Mouse (Mus musculus): ENCODE results near the gene Med15.

Gene Med15

DNA sequence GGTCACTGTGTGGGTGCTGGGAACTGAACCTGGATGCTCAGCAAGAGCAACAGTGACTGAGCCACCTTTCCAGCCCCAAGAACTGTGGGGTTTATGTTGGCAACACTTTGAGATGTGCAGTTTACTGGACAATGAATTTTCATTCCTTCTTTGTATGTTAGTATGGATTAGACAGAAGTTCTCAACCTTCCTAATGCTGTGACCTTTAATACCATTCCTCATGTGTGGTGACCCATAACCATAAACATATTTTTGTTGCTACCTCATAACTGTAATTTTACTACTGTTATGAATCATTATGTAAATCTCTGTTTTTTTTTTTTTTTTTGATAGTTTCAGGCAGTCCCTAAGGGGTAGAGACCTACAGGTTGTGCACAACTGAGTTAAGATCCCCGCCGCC lies 955 bp upstream of the Med15 start:
- CTCF ChIA-PET = no interaction called here

DNA sequence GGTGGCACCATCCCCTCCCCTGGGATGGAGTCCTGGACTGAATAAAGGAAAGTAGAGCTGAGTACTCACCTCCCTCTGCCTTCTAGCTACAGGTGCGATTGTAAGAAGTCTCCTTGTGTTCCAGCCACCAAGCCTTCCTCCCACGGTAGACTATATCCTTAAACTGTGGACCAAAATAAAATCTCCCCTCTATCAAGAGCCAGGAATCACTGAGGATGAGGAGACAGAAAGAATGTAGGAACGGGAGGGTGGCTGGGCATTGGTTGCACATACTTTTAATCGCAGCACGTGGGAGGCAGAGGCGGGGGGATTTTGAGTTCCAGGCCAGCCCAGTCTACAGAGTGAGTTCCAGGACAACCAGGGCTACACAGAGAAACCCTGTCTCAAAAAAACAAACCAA lies 260 bp downstream of the Med15 start:
- CTCF ChIA-PET = no interaction called here

DNA sequence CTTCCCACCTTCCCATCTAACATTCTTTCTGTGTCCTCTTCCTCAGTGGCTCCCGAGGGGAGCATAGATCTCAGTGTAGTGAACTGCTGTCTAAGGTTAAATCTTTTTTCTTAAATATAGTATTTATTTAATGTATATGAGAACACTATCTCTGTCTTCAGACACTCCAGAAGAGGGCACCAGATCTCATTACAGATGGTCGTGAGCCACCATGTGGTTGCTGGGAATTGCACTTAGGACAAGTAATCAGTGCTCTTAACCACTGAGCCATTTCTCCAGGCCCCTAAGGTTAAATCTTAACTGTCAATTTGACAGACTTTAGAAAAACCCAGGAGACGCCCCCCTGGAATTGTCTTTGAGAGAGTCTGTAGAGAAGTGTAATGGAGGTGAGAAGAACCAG lies 670 bp downstream of the Med15 start:
- CTCF ChIA-PET = no interaction called here

DNA sequence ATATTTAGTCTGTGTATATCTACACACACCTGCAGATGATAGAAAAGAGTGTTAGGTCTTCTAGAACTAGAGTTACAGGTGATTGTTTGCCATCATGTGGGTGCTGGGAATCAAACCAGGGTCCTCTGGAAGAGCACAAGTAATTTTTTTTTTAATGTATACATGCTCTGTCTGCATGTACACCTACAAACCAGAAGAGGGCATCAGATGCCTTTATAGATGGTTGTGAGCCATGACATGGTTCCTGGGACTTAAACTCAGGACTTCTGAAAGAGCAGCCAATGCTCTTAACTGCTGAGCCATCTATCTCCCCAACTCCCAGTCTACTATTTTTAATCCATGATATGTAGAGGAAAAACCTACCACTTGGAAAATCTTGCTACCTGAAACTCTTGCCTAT lies 2.7 kb downstream of the Med15 start:
- CTCF ChIA-PET = no interaction called here

DNA sequence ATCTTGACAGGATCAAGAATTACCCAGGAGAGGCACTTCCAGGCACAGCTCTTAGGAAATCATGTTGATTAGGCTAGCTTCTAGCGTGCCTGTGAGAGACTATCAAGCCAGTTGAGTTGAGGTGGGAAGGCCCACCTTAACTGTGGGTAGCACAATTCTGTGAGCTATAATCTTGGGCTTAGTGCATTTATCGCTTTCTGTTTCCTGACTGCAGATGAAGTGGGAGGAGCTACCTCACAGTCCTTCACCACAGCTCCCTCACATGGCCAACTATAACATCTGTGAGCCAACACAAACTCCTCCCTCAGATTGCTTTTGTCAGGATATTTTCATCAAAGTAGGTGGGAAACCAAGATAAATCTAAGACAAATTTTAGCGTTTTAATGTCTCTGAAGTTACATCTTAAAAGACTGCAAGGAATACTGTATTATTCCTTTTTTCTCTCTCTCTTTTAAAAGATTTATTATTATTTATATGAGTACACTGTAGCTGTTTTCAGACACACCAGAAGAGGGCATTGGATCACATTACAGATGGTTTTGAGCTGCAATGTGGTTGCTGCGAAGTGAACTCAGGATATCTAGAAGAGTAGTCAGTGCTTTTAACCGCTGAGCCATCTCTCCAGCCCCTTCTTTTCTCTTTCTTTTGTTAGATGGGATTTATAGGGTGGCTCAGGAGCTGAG lies 5.4 kb downstream of the Med15 start:
- CTCF ChIA-PET = interaction anchor here (0.7 kb wide), 1 partner anchor 13 kb away, joined by 3 read pairs; no protein-coding TSS in a partner anchor

DNA sequence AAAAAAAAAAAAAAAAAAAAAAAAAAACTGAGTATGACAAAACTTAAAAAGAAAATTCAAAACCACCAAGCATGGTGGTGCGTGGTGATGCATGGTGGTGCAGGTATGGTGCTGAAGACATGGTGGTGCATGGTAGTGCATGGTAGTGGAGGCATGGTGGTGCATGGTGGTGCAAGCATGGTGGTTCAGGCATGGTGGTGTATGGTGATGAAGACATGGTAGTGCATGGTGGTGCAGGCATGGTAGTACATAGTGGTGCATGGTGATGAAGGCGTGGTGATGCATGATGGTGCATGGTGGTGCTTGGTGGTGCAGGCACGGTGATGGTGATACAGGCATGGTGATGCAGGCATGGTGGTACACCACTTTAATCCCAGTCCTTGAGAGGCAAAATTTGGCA lies 8.2 kb downstream of the Med15 start:
- CTCF ChIA-PET = interaction anchor here (0.7 kb wide), 1 partner anchor 62 kb away, joined by 8 read pairs; no protein-coding TSS in a partner anchor

DNA sequence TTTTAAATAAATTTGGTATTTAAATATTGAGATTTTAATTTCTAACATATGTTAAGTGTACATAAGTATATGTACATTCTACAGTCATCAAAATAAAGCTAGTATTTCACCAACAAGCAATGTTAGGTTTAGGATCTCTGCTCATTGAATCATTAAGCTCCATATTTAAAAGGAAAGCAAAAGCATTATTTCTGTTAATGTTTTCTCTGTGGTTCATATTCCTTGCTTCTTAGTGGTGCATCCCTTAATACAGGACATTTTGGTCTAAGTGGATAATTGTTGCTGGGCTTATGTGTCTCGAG lies 9.4 kb downstream of the Med15 start:
- CTCF ChIA-PET = no interaction called here

DNA sequence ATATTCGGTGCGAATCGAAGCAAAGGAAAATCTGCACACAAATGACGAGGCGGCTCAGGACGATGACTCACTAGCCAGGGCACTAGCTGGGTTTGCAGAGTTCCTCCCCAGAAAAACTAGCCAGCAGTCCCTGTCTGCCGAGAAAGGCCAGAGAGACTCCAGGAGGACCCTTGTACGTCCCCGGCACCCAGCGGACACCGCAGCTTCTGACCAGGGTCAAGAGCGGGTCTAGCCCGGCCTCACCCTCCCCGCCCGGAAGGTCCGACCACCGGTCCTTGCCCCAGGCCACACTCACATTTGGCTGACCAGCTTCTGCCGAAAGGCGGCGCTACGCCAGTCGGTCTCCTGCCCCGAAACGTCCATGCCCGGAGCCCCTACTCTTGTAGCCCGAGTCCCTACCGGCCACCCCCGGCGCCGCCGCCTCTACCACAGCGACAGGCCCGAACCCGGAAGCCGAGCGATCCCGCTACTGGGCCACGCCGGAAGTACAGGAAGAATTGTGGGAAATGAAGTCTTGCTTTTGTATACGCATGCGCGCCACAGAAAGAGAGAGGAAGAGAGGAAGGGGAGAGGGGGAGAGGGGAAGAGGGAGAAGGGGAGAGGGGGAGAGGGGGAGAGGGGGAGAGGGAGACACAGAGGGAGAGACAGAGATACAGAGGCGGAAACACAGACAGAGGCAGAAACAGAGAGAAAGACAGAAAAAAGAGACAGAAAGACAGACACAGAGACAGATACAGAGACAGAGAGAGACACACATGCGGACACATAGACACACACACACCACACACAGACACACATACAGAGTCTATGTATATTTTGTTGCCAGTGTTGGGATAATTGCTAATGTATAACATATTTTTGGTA lies 10.0 kb downstream of the Med15 start:
- CTCF ChIA-PET = no interaction called here

DNA sequence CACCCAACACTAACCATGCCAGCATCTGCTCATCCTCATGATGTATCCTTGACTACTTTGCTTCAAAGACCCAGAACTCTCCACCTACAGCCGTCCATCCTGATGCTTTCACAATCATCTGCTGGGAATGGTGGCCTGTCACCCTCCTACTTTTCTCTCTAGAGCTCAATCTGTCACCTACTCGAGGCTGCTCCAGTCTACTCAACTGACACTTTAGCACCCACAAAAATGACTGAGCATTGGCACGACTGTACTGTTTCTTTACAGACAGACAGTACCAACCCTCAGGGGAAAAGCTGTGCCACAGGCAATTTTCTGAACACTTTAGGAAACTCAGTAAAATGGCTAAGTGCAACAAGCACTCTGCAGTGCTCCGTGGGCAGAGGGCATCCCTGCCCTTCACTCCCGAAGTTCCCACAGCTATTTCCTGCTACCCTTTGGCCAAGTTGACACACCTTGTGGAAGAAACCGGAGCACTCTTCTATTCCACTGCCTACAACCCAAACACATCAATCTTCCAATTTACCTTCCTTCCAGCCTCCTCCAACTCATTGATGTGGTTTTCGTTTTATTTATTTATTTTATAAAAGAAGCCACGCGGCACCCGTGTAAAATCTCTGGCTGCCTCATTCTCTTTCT lies 10.8 kb downstream of the Med15 start:
- CTCF ChIA-PET = no interaction called here

DNA sequence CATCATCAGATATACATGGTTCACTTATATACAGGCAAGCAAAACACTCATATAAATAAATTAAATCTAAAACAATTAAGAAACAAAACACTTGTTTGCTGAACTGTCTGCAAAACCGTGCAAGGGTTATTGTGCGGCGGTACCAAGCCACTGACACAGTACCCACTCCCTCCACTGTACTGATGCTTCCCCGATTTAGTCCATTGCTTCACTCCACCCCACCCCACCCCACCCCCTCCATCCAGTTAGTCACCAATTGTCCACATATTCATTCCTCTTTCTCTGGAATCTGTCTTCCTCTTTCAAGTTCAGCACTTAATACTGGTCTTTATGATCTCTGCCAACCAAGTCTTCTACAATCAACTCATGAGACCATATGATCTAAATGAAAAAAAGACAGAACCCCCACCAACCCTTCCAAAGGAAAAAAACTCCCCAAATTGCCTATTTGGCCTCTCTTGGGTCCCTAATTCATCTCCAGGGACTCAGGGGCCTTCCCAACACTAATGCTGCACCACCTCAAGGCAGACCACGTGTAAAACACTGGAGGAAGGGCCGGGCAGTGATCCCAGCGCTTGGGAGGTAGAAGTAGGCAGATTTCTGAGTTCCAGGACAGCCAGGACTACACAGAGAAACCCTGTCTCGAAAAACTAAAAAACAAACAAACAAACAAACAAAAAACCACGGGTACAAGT lies 11.4 kb downstream of the Med15 start:
- CTCF ChIA-PET = no interaction called here

DNA sequence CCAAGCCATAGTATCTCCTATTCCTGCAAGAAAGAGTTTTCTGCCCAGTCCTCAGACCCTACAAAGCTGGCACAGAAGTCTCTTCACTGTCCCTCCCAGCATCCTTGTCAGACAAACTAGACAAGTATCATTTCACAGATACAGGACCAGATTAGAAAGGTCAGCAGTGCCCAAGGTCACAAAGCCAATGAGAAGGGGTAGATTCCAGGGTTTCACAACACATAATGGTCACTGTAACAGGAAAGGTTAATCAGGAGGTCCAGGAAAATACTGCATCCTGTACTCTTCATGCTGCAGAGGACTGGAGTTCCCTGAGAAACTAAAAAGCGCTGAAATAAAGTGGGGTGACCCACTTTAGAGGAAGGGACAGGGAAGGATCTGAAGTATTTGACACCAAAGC lies 14.9 kb downstream of the Med15 start:
- CTCF ChIA-PET = no interaction called here

DNA sequence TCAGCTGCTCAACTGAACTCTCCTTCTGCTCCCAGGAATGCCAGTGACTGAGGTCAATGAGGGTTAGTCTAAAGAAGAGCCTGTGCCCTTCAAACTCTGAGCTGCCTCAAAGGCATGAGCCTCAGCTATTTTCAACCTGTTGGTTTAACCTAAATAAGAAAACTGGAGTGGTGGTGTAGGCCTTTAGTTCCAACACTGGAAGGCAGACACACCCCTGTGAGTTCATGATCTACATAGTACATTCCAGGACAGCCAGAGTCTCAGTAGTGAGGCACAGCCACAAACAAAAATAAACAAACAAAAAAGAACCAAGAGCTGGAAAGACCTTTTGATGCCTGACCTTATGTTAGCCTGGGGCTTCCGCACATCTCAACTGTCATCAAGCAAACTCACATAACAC lies 25.1 kb downstream of the Med15 start:
- CTCF ChIA-PET = no interaction called here

DNA sequence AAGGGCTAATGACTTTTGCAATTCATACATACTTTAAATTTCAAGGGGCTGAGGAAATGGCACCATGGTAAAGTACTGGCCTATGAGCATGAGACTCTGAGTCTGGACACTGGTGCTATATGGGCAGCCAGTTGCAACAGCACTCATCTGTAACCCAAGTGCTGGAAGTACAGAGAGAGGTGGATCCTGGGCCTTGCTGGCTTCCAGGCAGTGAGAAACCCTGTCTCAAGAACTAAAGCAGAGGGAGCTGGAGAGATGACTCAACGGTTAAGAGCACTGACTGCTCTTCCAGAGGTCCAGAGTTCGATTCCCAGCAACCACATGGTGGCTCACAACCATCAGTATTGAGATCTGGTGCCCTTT lies 31.7 kb downstream of the Med15 start:
- CTCF ChIA-PET = no interaction called here

DNA sequence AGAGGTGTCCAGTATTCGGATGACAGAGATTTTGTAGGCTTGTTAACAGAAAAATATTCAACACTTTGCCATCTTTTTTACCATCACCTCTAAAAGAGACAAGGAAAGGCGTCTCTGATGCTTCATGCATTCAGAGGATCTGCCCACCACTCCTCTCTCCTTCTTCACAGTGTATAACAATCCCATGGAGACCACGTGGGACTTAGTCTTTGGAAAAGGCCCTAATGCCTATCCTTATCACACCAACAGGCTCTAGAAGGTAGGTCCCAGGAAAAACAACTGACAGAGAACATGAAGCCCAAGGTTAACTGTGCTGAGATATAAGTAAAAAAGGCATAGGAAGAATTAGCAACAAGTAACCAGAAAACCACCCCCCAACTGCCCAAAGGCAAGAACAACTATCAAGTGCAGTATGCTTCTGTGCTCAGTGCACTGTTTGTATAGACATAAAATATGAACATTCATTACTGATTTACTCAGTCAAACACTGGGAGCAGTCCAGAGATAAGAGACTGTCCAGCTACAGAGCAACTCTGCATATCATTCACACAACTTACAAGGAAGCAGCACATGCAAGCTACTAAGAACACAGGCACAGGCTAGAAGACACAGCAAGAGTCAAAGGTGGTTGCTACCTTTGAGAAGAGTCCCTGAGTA lies 32.2 kb downstream of the Med15 start:
- CTCF ChIA-PET = no interaction called here

DNA sequence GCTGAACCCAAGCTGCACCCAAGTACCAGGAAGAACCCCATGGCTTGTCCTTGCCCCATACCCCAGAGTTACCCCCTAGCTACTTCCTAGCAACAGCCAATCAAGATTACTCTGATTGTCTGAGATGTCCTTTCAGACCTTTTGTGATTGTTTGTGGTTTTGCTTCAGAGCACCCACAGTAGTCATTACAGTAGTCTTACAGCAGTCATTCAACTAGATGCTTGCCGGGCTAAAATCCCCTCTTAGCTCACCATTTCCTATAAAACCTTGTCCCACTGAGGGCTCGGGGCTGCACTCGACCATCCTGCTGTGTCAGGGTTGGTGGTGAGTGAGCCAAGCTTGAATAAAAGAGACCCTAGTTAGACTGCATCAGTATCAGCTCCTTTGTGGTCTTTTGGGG lies 37.8 kb downstream of the Med15 start:
- CTCF ChIA-PET = no interaction called here

DNA sequence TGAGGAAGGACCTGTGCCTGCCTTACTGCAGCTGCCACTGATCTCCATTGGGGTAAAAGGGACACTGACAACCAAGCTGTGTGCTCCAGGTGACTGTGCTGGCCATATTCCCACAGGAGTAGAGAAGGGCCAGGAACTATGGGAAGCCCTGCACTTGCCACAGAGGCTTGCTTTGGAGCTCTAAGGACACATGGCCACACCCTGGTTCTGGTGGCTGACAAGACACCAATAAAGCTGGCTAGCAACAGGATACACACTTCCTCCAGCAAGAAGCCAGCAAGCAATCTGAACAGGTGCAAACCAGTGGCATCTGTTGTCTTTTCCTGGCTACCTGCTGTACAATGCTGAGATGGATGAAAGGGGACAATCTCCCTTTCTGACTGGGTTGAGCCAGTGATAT lies 62.8 kb downstream of the Med15 start:
- CTCF ChIA-PET = no interaction called here

DNA sequence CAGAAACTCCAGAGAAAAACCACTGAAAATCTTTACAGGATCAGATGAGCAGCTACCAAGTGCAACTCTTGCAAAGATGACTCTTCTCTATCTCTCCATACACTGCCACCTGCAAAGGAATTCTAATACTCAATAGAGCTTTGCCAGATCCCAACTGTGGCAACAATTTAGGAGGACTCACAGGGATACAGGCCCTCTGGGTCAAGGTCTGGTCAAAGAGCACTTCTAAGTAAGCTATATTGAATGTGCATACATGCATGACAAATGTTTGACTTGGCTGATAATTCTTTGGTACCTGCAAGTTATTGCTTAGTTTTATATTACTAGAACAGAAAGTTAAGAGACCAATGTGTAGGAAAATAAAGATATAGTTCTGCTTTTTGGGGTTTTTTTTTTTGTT lies 67.1 kb downstream of the Med15 start:
- CTCF ChIA-PET = no interaction called here

DNA sequence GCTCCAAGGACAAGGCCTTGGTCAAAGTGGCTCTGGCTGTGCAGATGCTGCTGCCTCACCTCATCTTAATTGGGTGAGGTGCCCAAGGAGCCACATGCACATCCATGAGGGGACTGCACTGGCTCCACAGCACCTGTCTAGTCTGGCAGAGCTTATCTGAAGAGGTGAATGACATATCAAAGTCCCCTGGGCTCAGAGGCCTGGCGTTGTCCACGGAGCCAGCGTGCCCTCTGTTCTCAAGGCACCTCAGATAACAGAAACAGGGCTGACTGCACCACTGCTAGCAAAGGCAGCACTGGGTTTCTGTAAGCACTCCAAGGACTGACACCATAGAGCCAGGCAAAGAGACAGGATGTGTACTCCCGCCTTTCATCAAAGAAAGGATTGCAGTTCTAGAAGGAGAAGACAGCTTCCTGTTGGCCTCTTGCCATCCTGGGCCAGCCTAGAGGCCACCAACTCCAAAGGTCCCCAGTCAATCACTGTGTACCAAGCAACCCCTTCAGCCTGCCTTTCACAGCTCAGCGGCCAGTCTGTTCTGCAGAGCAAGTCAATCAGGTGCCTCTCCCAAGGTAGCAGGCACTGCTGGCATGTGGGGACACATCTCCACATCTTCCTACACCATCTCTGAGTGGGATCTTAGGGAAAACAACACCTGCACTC lies 76.3 kb downstream of the Med15 start:
- CTCF ChIA-PET = no interaction called here

DNA sequence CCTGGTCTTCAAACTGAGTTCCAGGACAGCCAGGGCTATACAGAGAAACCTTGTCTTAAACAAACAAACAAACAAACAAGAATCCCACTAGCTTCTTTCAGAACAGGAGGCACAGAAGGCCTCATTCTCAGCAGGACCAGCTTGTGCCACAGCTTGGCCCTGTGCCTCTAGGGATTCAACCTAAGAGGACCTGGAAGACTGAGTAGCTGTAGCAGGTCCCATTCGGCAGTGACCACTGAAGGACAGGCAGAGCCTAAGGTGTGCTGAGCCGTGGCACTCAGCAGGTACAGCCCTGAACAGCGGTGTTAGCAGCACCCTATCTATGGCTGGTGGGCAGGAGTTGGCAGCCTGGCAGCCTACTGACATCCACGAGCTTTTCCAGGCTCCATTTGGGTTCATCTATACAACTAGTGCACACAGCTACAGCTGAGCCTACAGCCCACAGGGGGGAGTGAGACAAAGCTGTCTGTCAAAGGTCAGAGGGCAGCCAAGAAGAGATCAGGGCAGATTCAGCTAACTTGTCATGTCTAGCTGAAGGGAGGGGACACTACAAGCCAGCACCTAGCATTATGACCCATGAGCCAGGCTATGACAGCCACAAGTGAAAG lies 78.4 kb downstream of the Med15 start:
- CTCF ChIA-PET = interaction anchor here (0.7 kb wide), 1 partner anchor 16 kb away, joined by 3 read pairs; no protein-coding TSS in a partner anchor

DNA sequence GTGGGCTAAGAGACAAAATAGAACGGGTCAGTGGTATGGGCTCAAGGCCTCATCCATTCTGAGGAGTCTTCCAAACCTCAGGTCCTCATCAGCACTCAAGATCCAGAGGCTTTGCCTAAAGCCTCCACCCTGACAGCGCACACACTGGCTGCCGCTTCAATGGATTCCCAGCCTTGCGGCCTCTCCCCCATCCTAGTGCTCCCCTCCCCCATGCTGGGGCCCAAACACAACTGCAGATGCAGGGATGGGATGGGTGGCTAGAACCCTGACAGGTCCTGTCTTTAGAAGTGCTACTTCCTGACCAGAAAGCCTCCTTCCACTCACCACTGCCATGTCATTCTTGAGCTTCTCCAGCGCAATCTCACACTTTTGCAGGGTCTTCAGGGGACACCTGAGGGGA lies 79.1 kb downstream of the Med15 start:
- CTCF ChIA-PET = no interaction called here

DNA sequence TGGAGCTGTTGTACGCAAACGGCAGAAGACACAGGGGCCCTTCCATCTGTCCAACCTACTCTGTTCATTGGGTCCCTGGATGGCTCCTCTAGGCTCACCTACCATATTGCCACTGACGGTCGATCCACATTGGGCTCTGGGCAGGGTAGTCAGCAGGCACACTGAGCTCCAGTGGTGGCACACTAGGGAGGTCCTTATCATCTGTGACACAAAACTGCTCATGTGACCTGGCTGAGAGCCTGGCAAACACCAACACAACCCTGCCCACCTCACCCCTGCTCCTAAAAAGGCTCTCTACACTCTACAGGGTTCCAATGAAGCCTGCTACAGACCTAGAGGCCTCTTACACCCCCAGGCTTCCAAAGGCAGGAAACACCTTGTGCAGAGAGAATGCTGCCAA lies 80.1 kb downstream of the Med15 start:
- CTCF ChIA-PET = no interaction called here

Data from spleen, embryonic (tissue).